Mouse (Mus musculus): ENCODE results near the gene Eef1akmt3. TPM values are rescaled to one million over a fixed set of nuclear protein-coding genes. Genes with fewer than 3 reads are reported as not detected.

Gene Eef1akmt3
- polyA plus RNA-seq, 1 experiment from 2014 or later: 1.2 TPM

GRCm38 (mm10) chr10:127037641-127038040 lies 3.7 kb downstream of the Eef1akmt3 start:
- DNase-seq (ENCODE audit: low spot score) (no peak), ATAC-seq (ENCODE audit: low FRiP score, low TSS enrichment) (no peak)
- no peaks in the 10 kb centered on the region for H3K36me3 ChIP-seq (ENCODE audit: control insufficient read depth, insufficient read depth, low read length)
- no peak overlapping the region for H3K9ac ChIP-seq (ENCODE audit: low read length)
- 76% methylated on average over 12 of the region's 12 CpGs for WGBS
- H3K27me3 ChIP-seq (ENCODE audit: control insufficient read depth, insufficient read depth, low read length): no peaks in the 10 kb centered on the region
- no peaks in the 10 kb centered on the region for H3K9me3 ChIP-seq (ENCODE audit: control insufficient read depth, low read length)
- no peak for TF ChIP-seq EP300 (optimal IDR thresholded peaks at IDR 0.05)
- no peak for TF ChIP-seq CTCF (IDR thresholded peaks at IDR 0.05; ENCODE audit: low read depth)
- H3K4me1 ChIP-seq (replicated peaks; ENCODE audit: control insufficient read depth, insufficient read depth): no peaks in the 10 kb centered on the region; the same call in 1 of the 2 replicates
- no peak overlapping the region for H3K4me3 ChIP-seq (ENCODE audit: low read depth, low read length)
- no peak overlapping the region for H3K27ac ChIP-seq (replicated peaks)
- no peak overlapping the region for H3K4me2 ChIP-seq (replicated peaks; ENCODE audit: low read depth)

DNA sequence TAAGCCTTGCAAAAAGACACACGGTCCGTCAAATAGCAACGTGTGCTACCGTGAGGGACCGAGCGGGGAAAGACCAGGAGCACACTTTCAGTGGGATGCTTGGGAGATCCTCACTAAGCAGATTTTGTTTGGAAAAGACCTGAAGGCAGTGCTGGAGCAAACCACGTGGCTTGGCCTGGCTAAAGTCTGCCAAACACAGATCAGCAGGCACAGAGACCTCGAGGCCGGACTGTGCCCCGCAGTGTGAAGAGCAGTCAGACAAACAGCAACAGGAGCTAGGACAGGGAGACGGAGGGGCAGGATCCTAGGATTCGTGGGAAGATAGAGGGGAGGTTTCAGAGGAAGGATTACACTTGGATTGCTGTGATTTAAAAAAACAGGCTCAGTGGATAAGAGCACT lies 5.0 kb downstream of the Eef1akmt3 start:
- no peaks in the 10 kb centered on the region; the same call in 1 of the 2 replicates for H3K4me1 ChIP-seq (replicated peaks; ENCODE audit: control insufficient read depth, insufficient read depth)
- H3K27me3 ChIP-seq (ENCODE audit: control insufficient read depth, insufficient read depth, low read length): no peaks in the 10 kb centered on the region
- H3K4me2 ChIP-seq (replicated peaks; ENCODE audit: low read depth): no peak overlapping the region
- ATAC-seq (ENCODE audit: low FRiP score, low TSS enrichment) (no peak), DNase-seq (ENCODE audit: low spot score) (no peak)
- H3K4me3 ChIP-seq (ENCODE audit: low read depth, low read length): no peak overlapping the region
- no peak for TF ChIP-seq EP300 (optimal IDR thresholded peaks at IDR 0.05)
- TF ChIP-seq CTCF (IDR thresholded peaks at IDR 0.05; ENCODE audit: low read depth): no peak
- H3K36me3 ChIP-seq (ENCODE audit: control insufficient read depth, insufficient read depth, low read length): no peaks in the 10 kb centered on the region
- WGBS: 78% methylated on average over 12 of the region's 12 CpGs
- no peaks in the 10 kb centered on the region for H3K9me3 ChIP-seq (ENCODE audit: control insufficient read depth, low read length)
- H3K9ac ChIP-seq (ENCODE audit: low read length): no peak overlapping the region
- no peak overlapping the region for H3K27ac ChIP-seq (replicated peaks)

DNA sequence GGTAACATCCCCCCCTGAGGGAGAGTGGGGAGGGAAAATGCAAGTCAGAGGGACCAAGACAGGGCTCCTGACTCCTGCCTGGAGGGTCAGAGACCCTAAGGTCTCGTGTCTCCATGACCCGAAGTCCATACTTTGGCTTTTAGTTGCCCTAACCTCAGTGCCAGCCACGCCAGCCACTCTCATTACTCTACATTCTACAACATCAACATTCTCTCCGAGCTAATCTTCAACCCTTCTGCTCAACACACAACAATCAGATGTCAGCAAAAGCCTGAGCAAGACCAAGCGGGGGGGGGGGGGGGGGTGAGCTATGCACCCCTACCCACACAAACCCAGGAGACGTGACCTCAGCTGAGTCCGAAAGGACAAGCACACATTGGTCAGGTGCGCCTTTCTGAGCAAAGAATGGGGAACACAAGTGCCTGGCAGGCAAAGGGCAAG lies 8.0 kb downstream of the Eef1akmt3 start:
- 73% methylated on average over 7 of the region's 8 CpGs for WGBS
- no peak for ATAC-seq (ENCODE audit: low FRiP score, low TSS enrichment)

GRCm38 (mm10) chr10:127030336-127031296 lies 10.7 kb downstream of the Eef1akmt3 start, which contains the start of gene Tsfm:
Gene Tsfm, minus strand, starts transcription at chr10:127030840.
- no peaks in the 10 kb centered on the region for H3K27me3 ChIP-seq (ENCODE audit: control insufficient read depth, insufficient read depth, low read length)
- TF ChIP-seq CTCF (IDR thresholded peaks at IDR 0.05; ENCODE audit: low read depth): peak; percentile 97
- no peak for TF ChIP-seq EP300 (optimal IDR thresholded peaks at IDR 0.05)
- peak within 1 kb of the TSS; percentile 73 for H3K27ac ChIP-seq (replicated peaks)
- DNase-seq (ENCODE audit: low spot score) (peak; percentile 92), ATAC-seq (ENCODE audit: low FRiP score, low TSS enrichment) (peak; percentile 85)
- WGBS: 6% methylated on average over 55 of the region's 56 CpGs
- H3K9ac ChIP-seq (ENCODE audit: low read length): peak within 1 kb of the TSS; percentile 81
- H3K4me3 ChIP-seq (ENCODE audit: low read depth, low read length): peak within 1 kb of the TSS; percentile 85
- H3K4me2 ChIP-seq (replicated peaks; ENCODE audit: low read depth): peak within 1 kb of the TSS; percentile 77
- no peaks in the 10 kb centered on the region for H3K4me1 ChIP-seq (replicated peaks; ENCODE audit: control insufficient read depth, insufficient read depth)
- peaks cover 6% of the 10 kb centered on the region; the same call in 1 of the 2 replicates for H3K36me3 ChIP-seq (ENCODE audit: control insufficient read depth, insufficient read depth, low read length)
- H3K9me3 ChIP-seq (ENCODE audit: control insufficient read depth, low read length): no peaks in the 10 kb centered on the region

More for the DNA sequence above, 8.0 kb downstream of the Eef1akmt3 start:
- Histone ChIP-seq H3K9ac (ENCODE audit: low read length) (no peak overlapping the region), H3K9me3 (ENCODE audit: control insufficient read depth, low read length) (no peaks in the 10 kb centered on the region), H3K4me3 (ENCODE audit: low read depth, low read length) (no peak overlapping the region), H3K4me1 (replicated peaks; ENCODE audit: control insufficient read depth, insufficient read depth) (no peaks in the 10 kb centered on the region), H3K36me3 (ENCODE audit: control insufficient read depth, insufficient read depth, low read length) (0 out of 2 replicates have a peak, but pooled peaks cover 2% of the 10 kb centered on the region), H3K27ac (replicated peaks) (no peak overlapping the region), H3K27me3 (ENCODE audit: control insufficient read depth, insufficient read depth, low read length) (no peaks in the 10 kb centered on the region), H3K4me2 (replicated peaks; ENCODE audit: low read depth) (no peak overlapping the region)
- no peak for DNase-seq (ENCODE audit: low spot score)
- no peak for TF ChIP-seq CTCF (IDR thresholded peaks at IDR 0.05; ENCODE audit: low read depth)
- TF ChIP-seq EP300 (optimal IDR thresholded peaks at IDR 0.05): no peak

GRCm38 (mm10) chr10:127018422-127018821 lies 22.9 kb downstream of the Eef1akmt3 start:
- DNase-seq (ENCODE audit: low spot score): no peak
- no peak overlapping the region for H3K27ac ChIP-seq (replicated peaks)
- no peak overlapping the region for H3K4me2 ChIP-seq (replicated peaks; ENCODE audit: low read depth)
- no peaks in the 10 kb centered on the region for H3K27me3 ChIP-seq (ENCODE audit: control insufficient read depth, insufficient read depth, low read length)
- H3K9ac ChIP-seq (ENCODE audit: low read length): no peak overlapping the region
- WGBS: 69% methylated on average over 16 of the region's 16 CpGs
- no peak overlapping the region for H3K4me3 ChIP-seq (ENCODE audit: low read depth, low read length)
- no peaks in the 10 kb centered on the region for H3K4me1 ChIP-seq (replicated peaks; ENCODE audit: control insufficient read depth, insufficient read depth)
- ATAC-seq (ENCODE audit: low FRiP score, low TSS enrichment): no peak
- TF ChIP-seq EP300 (optimal IDR thresholded peaks at IDR 0.05) (no peak), CTCF (IDR thresholded peaks at IDR 0.05; ENCODE audit: low read depth) (0 out of 2 replicates have a peak, but pooled peaks have one; percentile 10)
- peaks cover 5% of the 10 kb centered on the region; the same call in 1 of the 2 replicates for H3K36me3 ChIP-seq (ENCODE audit: control insufficient read depth, insufficient read depth, low read length)
- no peaks in the 10 kb centered on the region for H3K9me3 ChIP-seq (ENCODE audit: control insufficient read depth, low read length)

Measured in stomach, postnatal 0 days (tissue).